In genomic region chr4:24850401-24851325, GRCm38 (mm10) we compare ENCODE assay signal across 8 mouse cellular contexts. TPM values are rescaled to one million over a fixed set of nuclear protein-coding genes. Genes with fewer than 3 reads are reported as not detected.
DNase-seq lines count a peak whose midpoint lies in the region; ATAC-seq and TF ChIP-seq lines count a peak whose summit lies in the region.

Gene Klhl32, minus strand, starts transcription at chr4:24851124.

- H3K9me3 ChIP-seq in hindbrain, embryonic 14.5 days (ENCODE audit: control insufficient read depth, low read length) = no peaks in the 10 kb centered on the region

- peak; percentile 86 for ATAC-seq in Patski
- peak; percentile 94 for ATAC-seq in hindbrain, embryonic 14.5 days (ENCODE audit: low FRiP score)

- peaks cover 5% of the 10 kb centered on the region for H3K27me3 ChIP-seq in Patski
- no peaks in the 10 kb centered on the region for H3K27me3 ChIP-seq in hindbrain, embryonic 14.5 days (ENCODE audit: control insufficient read depth, insufficient read depth, low read length)

- TF ChIP-seq CTCF in Patski (IDR thresholded peaks at IDR 0.05) = no peak
- no peak for TF ChIP-seq CTCF in left cerebral cortex, adult 2 months (IDR thresholded peaks at IDR 0.05)

- in situ Hi-C loops in Patski (cut with MboI; ENCODE audit: low pct_unique_long_range_greater_than_20kb) = no loop called here

- WGBS in hindbrain, embryonic 14.5 days = under 1% methylated on average over 63 of the region's 63 CpGs

- peak within 1 kb of the TSS; percentile 63 for H3K4me2 ChIP-seq in hindbrain, embryonic 14.5 days (replicated peaks)

- DNase-seq in Patski (ENCODE audit: low read depth, low spot score) = peak; percentile 13
- DNase-seq in cerebellum, postnatal 10 days = peak; percentile 91 to 94
- DNase-seq in frontal cortex, postnatal 36 days (ENCODE audit: low spot score in 2 of 2) = peak; percentile 85
- peak; percentile 84 for DNase-seq in hindbrain, embryonic 14.5 days (ENCODE audit: low spot score)
- DNase-seq in left cerebral cortex, adult 2 months (ENCODE audit: extremely low spot score in 1 of 2, low spot score in 2 of 2) = peak; percentile 83 to 85
- peak; percentile 64 to 73 for DNase-seq in lung, postnatal 4 days
- peak; percentile 71 to 77 for DNase-seq in right cerebral cortex, postnatal 36 days (ENCODE audit: low spot score in 2 of 2)
- DNase-seq in yolk sac, embryonic 10.5 days (ENCODE audit: low spot score) = peak; percentile 66

- no peaks in the 10 kb centered on the region for H3K36me3 ChIP-seq in hindbrain, embryonic 14.5 days (replicated peaks; ENCODE audit: control insufficient read depth, insufficient read depth)

- H3K27ac ChIP-seq in hindbrain, embryonic 14.5 days = peak within 1 kb of the TSS; percentile 93
- H3K27ac ChIP-seq in left cerebral cortex, adult 2 months = peak within 1 kb of the TSS; percentile 87

- intact Hi-C loops in left cerebral cortex, adult 2 months (cut with DNase I) = loop anchor here (2.0 kb wide), 1 partner anchor 58 kb away; no protein-coding TSS in a partner anchor

- POLR2A ChIA-PET in Patski (lab: Charles Lee) = no interaction called here

- CTCF ChIA-PET in Patski (lab: Charles Lee) = no interaction called here

- peak within 1 kb of the TSS; percentile 79 for H3K9ac ChIP-seq in hindbrain, embryonic 14.5 days

- H3K4me3 ChIP-seq in hindbrain, embryonic 14.5 days (replicated peaks; ENCODE audit: low read length) = peak within 1 kb of the TSS; percentile 72
- H3K4me3 ChIP-seq in left cerebral cortex, adult 2 months = peak within 1 kb of the TSS; percentile 91

- H3K4me1 ChIP-seq in hindbrain, embryonic 14.5 days (replicated peaks; ENCODE audit: control insufficient read depth, insufficient read depth, low read length) = peaks cover 27% of the 10 kb centered on the region; the same call in 1 of the 2 replicates

RNA-seq across cellular contexts. Expression of gene Klhl32, which starts in this region (rescaled TPM):
- polyA plus RNA-seq in Patski (2021) = 0.77 TPM
- polyA plus RNA-seq in hindbrain, embryonic 14.5 days (2014; fragmentation: Nextera tagmentation; extraction: Ambion mirVana) = 29.8 and 31.2 TPM in 2 replicates
- 10 to 100 TPM; 16.0 to 16.1 TPM for total RNA-seq in left cerebral cortex, adult 2 months (2021)

Comparison
In these comparisons a context has a peak if more than half of its experiments do, and no peak if none do; other contexts are left out.
1. Peak in every context shown above with its lines: DNase-seq, ATAC-seq, H3K4me3 ChIP-seq and H3K27ac ChIP-seq.
2. RNA of gene Klhl32 (polyA plus RNA-seq): 29.8 to 31.2 TPM in hindbrain, embryonic 14.5 days; 0.77 TPM in Patski (single experiment); every median in the first group is over 10 times any median in the second.
3. Peak in DNase-seq and ATAC-seq in Patski; RNA of the gene not detected or under 1 TPM.
4. DNase-seq: peak in every context shown above with its lines; median percentile 92 in cerebellum, postnatal 10 days; 85 in frontal cortex, postnatal 36 days; 84 in hindbrain, embryonic 14.5 days; 84 in left cerebral cortex, adult 2 months; 74 in right cerebral cortex, postnatal 36 days; 68 in lung, postnatal 4 days; 66 in yolk sac, embryonic 10.5 days; 13 in Patski.